Mouse (Mus musculus) kidney, adult 9 months (tissue): ENCODE measurements around the gene Ywhaq.

Experiments
- DNase-seq: peaks from one replicate; pipeline ENCODE4 v3.0.0; 2022

The Ywhaq gene

GRCm38 (mm10) chr12:21417100-21418070 lies at the start of gene Ywhaq:
Gene Ywhaq (minus strand): TSS chr12:21417637.
- peak; percentile 98 for DNase-seq

- no peak for DNase-seq
Observed at GRCm38 (mm10) chr12:21463448-21463891, 46.0 kb upstream of the Ywhaq start.

GRCm38 (mm10) chr12:21462658-21463057 lies 45.2 kb upstream of the Ywhaq start:
- DNase-seq: peak; percentile 31

GRCm38 (mm10) chr12:21459681-21460080 lies 42.2 kb upstream of the Ywhaq start:
- no peak for DNase-seq

GRCm38 (mm10) chr12:21456021-21456420 lies 38.6 kb upstream of the Ywhaq start:
- DNase-seq: no peak

- no peak for DNase-seq
Observed at GRCm38 (mm10) chr12:21451752-21452151, 34.3 kb upstream of the Ywhaq start.

GRCm38 (mm10) chr12:21451351-21451750 lies 33.9 kb upstream of the Ywhaq start:
- DNase-seq: no peak

- DNase-seq: no peak
Observed at GRCm38 (mm10) chr12:21443783-21444182, 26.3 kb upstream of the Ywhaq start.

GRCm38 (mm10) chr12:21441870-21442269 lies 24.4 kb upstream of the Ywhaq start:
- no peak for DNase-seq

GRCm38 (mm10) chr12:21439428-21439827 lies 22.0 kb upstream of the Ywhaq start:
- DNase-seq: no peak

- DNase-seq: no peak
Observed at GRCm38 (mm10) chr12:21438750-21439394, 21.4 kb upstream of the Ywhaq start.

GRCm38 (mm10) chr12:21438294-21438693 lies 20.9 kb upstream of the Ywhaq start:
- no peak for DNase-seq

- no peak for DNase-seq
Observed at GRCm38 (mm10) chr12:21431950-21432349, 14.5 kb upstream of the Ywhaq start.

- no peak for DNase-seq
Observed at GRCm38 (mm10) chr12:21431039-21431438, 13.6 kb upstream of the Ywhaq start.

- DNase-seq: no peak
Observed at GRCm38 (mm10) chr12:21430140-21430539, 12.7 kb upstream of the Ywhaq start.

GRCm38 (mm10) chr12:21429021-21429420 lies 11.6 kb upstream of the Ywhaq start:
- DNase-seq: no peak

- DNase-seq: peak; percentile 90
Observed at GRCm38 (mm10) chr12:21426065-21426940, 8.9 kb upstream of the Ywhaq start.

GRCm38 (mm10) chr12:21424683-21425082 lies 7.2 kb upstream of the Ywhaq start:
- DNase-seq: no peak

GRCm38 (mm10) chr12:21418621-21419131 lies 1.2 kb upstream of the Ywhaq start:
- no peak for DNase-seq

- no peak for DNase-seq
Observed at GRCm38 (mm10) chr12:21418083-21418482, 646 bp upstream of the Ywhaq start.

- no peak for DNase-seq
Observed at GRCm38 (mm10) chr12:21416506-21416905, 931 bp downstream of the Ywhaq start.

GRCm38 (mm10) chr12:21410620-21411019 lies 6.8 kb downstream of the Ywhaq start:
- no peak for DNase-seq

- DNase-seq: no peak
Observed at GRCm38 (mm10) chr12:21409651-21410050, 7.8 kb downstream of the Ywhaq start.
